Mouse (Mus musculus) liver, embryonic 14.5 days (tissue): Measurements from ENCODE around the gene Rhov.

Source experiments
- CTCF ChIP-seq: IDR thresholded peaks from 2 replicates; pipeline ENCODE4 v1.5.1; 2016; ENCODE audit warnings: antibody characterized with exemption, low read depth, control low read depth
- EP300 ChIP-seq: IDR thresholded peaks from 2 replicates; pipeline ENCODE4 v1.6.1; 2016; ENCODE audit warnings: antibody characterized with exemption, low read depth

DNA sequence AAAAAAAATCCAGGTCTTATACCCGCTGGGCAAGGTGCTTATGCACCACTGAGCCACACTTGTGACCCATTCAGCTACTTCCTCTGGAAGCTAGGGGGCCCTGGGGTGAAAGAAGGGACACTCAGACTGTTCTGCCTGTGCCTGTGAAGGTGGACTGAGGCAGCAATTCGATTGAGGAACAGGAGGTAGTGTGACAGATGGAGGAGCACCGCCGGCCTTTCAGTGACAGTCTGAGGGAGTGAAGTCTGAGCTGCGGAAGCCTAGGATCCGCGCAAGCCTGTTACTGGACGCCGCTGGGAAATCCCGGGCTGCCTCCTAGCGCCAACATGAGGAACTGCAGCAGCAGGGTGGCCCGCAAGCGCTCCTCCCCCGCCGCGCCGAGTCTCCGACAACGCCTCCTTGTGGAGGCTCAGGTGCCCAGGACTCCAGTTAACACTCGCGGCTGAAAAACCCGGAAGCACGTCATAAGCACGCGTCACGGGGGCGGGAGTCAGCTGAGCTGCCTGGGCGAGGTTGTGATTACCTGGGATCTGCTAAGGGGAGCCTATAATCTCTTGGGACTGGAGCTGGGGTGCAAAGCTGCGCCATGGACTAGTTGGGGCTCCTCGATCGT, 17.3 kb upstream of the Rhov start, which contains the start of gene Vps18:
- TF ChIP-seq CTCF (peak; percentile 100), EP300 (no peak)
